ENCODE assay signal across 18 mouse cellular contexts in the genomic region with DNA sequence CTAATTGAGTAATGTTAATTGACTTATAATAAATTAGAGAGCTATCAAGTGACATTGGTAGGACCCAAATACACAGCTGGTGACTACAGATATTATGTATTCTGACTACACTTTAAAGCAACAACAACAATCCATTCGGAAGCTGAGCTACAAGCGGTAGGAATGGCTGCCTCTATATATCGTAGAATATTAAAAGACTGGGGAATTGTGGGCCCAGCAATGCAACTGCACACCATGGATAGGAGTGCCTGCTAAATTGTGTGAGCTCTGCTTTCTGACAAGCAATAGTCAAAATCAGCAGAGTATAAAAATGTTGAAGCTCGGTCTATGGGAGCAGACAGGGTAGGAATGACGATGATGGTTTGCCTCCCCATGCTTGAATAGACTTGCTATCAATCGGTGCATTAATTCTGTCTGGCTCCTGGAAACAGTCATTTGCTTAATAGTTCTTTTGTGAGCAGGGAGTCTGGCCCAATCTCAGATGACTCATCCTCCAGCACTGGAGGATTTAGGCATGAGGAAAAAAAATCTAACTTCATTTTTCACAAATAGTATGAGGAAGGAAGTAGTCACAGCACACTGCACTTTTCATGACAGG.
DNase-seq lines count a peak whose midpoint lies in the region; ATAC-seq and TF ChIP-seq lines count a peak whose summit lies in the region.
"Had no signal": no experiment of that assay in that cellular context is flagged by ENCODE, and none has a peak within 500 bp of the region (broad histone marks: within the 10 kb centered on the region; RNA-seq: fewer than 3 reads in every experiment).

No protein-coding gene starts in this region.

- DNase-seq in embryonic facial prominence, embryonic 14.5 days (ENCODE audit: low spot score) = peak; percentile 12
- DNase-seq in embryonic facial prominence, embryonic 10.5 days (ENCODE audit: low spot score) = no peak
- DNase-seq in midbrain, embryonic 11.5 days (ENCODE audit: low spot score, missing footprints) = no peak
- peak; percentile 86 for DNase-seq in brain, adult 2 months (ENCODE audit: low read depth, low spot score)
- peak; percentile 2 to 3 for DNase-seq in layer of hippocampus, postnatal 36 days
- DNase-seq in left cerebral cortex, postnatal 36 days (ENCODE audit: low spot score in 2 of 2) = no peak
- DNase-seq in heart, adult 2 months = no peak
- DNase-seq: heart, adult 11 months; kidney, postnatal 10 days; thymus, postnatal 14 days had no signal

- no peak overlapping the region for H3K27ac ChIP-seq in embryonic facial prominence, embryonic 14.5 days (replicated peaks; ENCODE audit: low read depth, low read length)
- H3K27ac ChIP-seq in embryonic facial prominence, embryonic 10.5 days (replicated peaks) = no peak overlapping the region
- H3K27ac ChIP-seq in midbrain, embryonic 11.5 days (ENCODE audit: low read depth, low read length) = no peak overlapping the region
- no peak overlapping the region for H3K27ac ChIP-seq in midbrain, embryonic 16.5 days (ENCODE audit: low read length)
- H3K27ac ChIP-seq in heart, adult 2 months = no peak overlapping the region
- H3K27ac ChIP-seq: embryonic facial prominence, embryonic 15.5 days; intestine, embryonic 15.5 days; left cerebral cortex, adult 2 months; limb, embryonic 13.5 days; midbrain, embryonic 12.5 days had no signal

- TF ChIP-seq CTCF in heart, adult 2 months (IDR thresholded peaks at IDR 0.05) = no peak

- H3K4me3 ChIP-seq in embryonic facial prominence, embryonic 14.5 days (ENCODE audit: low read depth, low read length) = no peak overlapping the region
- H3K4me3 ChIP-seq in embryonic facial prominence, embryonic 10.5 days = no peak overlapping the region
- no peak overlapping the region for H3K4me3 ChIP-seq in midbrain, embryonic 11.5 days (ENCODE audit: low read depth, low read length)
- no peak overlapping the region for H3K4me3 ChIP-seq in midbrain, embryonic 16.5 days (ENCODE audit: low read depth, low read length)
- H3K4me3 ChIP-seq in heart, adult 2 months = no peak overlapping the region
- H3K4me3 ChIP-seq: embryonic facial prominence, embryonic 15.5 days; intestine, embryonic 15.5 days; left cerebral cortex, adult 2 months; limb, embryonic 13.5 days; midbrain, embryonic 12.5 days had no signal

- no peak overlapping the region for H3K9ac ChIP-seq in embryonic facial prominence, embryonic 14.5 days (ENCODE audit: low read depth, low read length)
- H3K9ac ChIP-seq in midbrain, embryonic 11.5 days (ENCODE audit: low read length) = no peak overlapping the region
- H3K9ac ChIP-seq in midbrain, embryonic 16.5 days (ENCODE audit: low read depth, low read length) = no peak overlapping the region
- no peak overlapping the region for H3K9ac ChIP-seq in heart, adult 2 months (ENCODE audit: low read depth, low read length)
- H3K9ac ChIP-seq: embryonic facial prominence, embryonic 15.5 days; intestine, embryonic 15.5 days; limb, embryonic 13.5 days; midbrain, embryonic 12.5 days had no signal

- no peaks in the 10 kb centered on the region for H3K27me3 ChIP-seq in embryonic facial prominence, embryonic 14.5 days (replicated peaks; ENCODE audit: control insufficient read depth, insufficient read depth, low read length)
- no peaks in the 10 kb centered on the region for H3K27me3 ChIP-seq in embryonic facial prominence, embryonic 10.5 days (replicated peaks; ENCODE audit: low read depth, poor library complexity, severe bottlenecking)
- H3K27me3 ChIP-seq in midbrain, embryonic 11.5 days (ENCODE audit: control insufficient read depth, insufficient read depth, low read length) = no peaks in the 10 kb centered on the region
- no peaks in the 10 kb centered on the region for H3K27me3 ChIP-seq in midbrain, embryonic 16.5 days (ENCODE audit: control insufficient read depth, insufficient read depth, low read depth, low read length)
- no peaks in the 10 kb centered on the region for H3K27me3 ChIP-seq in heart, adult 2 months (ENCODE audit: control insufficient read depth, insufficient read depth, low read length)
- H3K27me3 ChIP-seq: embryonic facial prominence, embryonic 15.5 days; intestine, embryonic 15.5 days; limb, embryonic 13.5 days; midbrain, embryonic 12.5 days had no signal

- no peaks in the 10 kb centered on the region for H3K9me3 ChIP-seq in embryonic facial prominence, embryonic 14.5 days (ENCODE audit: control insufficient read depth, low read length)
- no peaks in the 10 kb centered on the region for H3K9me3 ChIP-seq in embryonic facial prominence, embryonic 10.5 days
- H3K9me3 ChIP-seq in midbrain, embryonic 11.5 days (ENCODE audit: control insufficient read depth, low read length) = no peaks in the 10 kb centered on the region
- H3K9me3 ChIP-seq in midbrain, embryonic 16.5 days (replicated peaks; ENCODE audit: control insufficient read depth, low read length, poor library complexity, severe bottlenecking) = no peaks in the 10 kb centered on the region
- H3K9me3 ChIP-seq: embryonic facial prominence, embryonic 15.5 days; intestine, embryonic 15.5 days; limb, embryonic 13.5 days; midbrain, embryonic 12.5 days had no signal

- WGBS in embryonic facial prominence, embryonic 14.5 days = 84% methylated on average over 6 of the region's 6 CpGs
- 91% methylated on average over 6 of the region's 6 CpGs for WGBS in embryonic facial prominence, embryonic 10.5 days
- 90% methylated on average over 6 of the region's 6 CpGs for WGBS in midbrain, embryonic 11.5 days
- 82% methylated on average over 6 of the region's 6 CpGs for WGBS in midbrain, embryonic 16.5 days
- 72% methylated on average over 6 of the region's 6 CpGs for WGBS in heart, adult 2 months

- no peaks in the 10 kb centered on the region for H3K4me1 ChIP-seq in embryonic facial prominence, embryonic 14.5 days (ENCODE audit: control insufficient read depth, insufficient read depth, low read length)
- H3K4me1 ChIP-seq in embryonic facial prominence, embryonic 10.5 days = no peaks in the 10 kb centered on the region
- H3K4me1 ChIP-seq in midbrain, embryonic 11.5 days (ENCODE audit: control insufficient read depth, insufficient read depth, low read length) = no peaks in the 10 kb centered on the region
- no peaks in the 10 kb centered on the region for H3K4me1 ChIP-seq in midbrain, embryonic 16.5 days (ENCODE audit: control insufficient read depth, insufficient read depth, low read length)
- H3K4me1 ChIP-seq in heart, adult 2 months (ENCODE audit: control insufficient read depth, insufficient read depth, low read length) = no peaks in the 10 kb centered on the region
- H3K4me1 ChIP-seq: embryonic facial prominence, embryonic 15.5 days; intestine, embryonic 15.5 days; limb, embryonic 13.5 days; midbrain, embryonic 12.5 days had no signal

- ATAC-seq in embryonic facial prominence, embryonic 14.5 days (ENCODE audit: low read depth) = no peak
- ATAC-seq in midbrain, embryonic 11.5 days (ENCODE audit: low FRiP score) = 0 out of 2 replicates have a peak, but pooled peaks have one; percentile 7
- ATAC-seq in midbrain, embryonic 16.5 days = no peak
- ATAC-seq: activated CD4-positive, CD25-positive, alpha-beta regulatory T cell, adult 4 months; CD4-positive, CD25-positive, alpha-beta regulatory T cell, adult 4 months; intestine, embryonic 15.5 days had no signal

- H3K36me3 ChIP-seq in embryonic facial prominence, embryonic 14.5 days (ENCODE audit: control insufficient read depth, insufficient read depth, low read length) = no peaks in the 10 kb centered on the region
- no peaks in the 10 kb centered on the region for H3K36me3 ChIP-seq in embryonic facial prominence, embryonic 10.5 days (replicated peaks)
- no peaks in the 10 kb centered on the region for H3K36me3 ChIP-seq in midbrain, embryonic 11.5 days (ENCODE audit: control insufficient read depth, insufficient read depth, low read length)
- no peaks in the 10 kb centered on the region for H3K36me3 ChIP-seq in midbrain, embryonic 16.5 days (ENCODE audit: control insufficient read depth, insufficient read depth, low read length)
- H3K36me3 ChIP-seq in heart, adult 2 months (ENCODE audit: control insufficient read depth, insufficient read depth, low read length) = no peaks in the 10 kb centered on the region
- H3K36me3 ChIP-seq: embryonic facial prominence, embryonic 15.5 days; intestine, embryonic 15.5 days; limb, embryonic 13.5 days; midbrain, embryonic 12.5 days had no signal

- no peak for TF ChIP-seq POLR2A in heart, adult 2 months (IDR thresholded peaks at IDR 0.05; ENCODE audit: insufficient read depth, low read depth, low read length)

- H3K79me2 ChIP-seq in heart, adult 2 months (replicated peaks; ENCODE audit: control insufficient read depth, insufficient read depth, low read length) = no peaks in the 10 kb centered on the region

- intact Hi-C loops in left cerebral cortex, postnatal 36 days (cut with DNase I) = no loop called here
- intact Hi-C loops in heart, adult 2 months (cut with DNase I) = no loop called here

- TF ChIP-seq EP300 in heart, adult 2 months (IDR thresholded peaks at IDR 0.05; ENCODE audit: insufficient read depth, low read depth, low read length) = no peak

- H3K4me2 ChIP-seq in embryonic facial prominence, embryonic 14.5 days (ENCODE audit: low read depth, low read length) = no peak overlapping the region
- no peak overlapping the region for H3K4me2 ChIP-seq in midbrain, embryonic 11.5 days
- H3K4me2 ChIP-seq in midbrain, embryonic 16.5 days (ENCODE audit: low read length) = no peak overlapping the region
- H3K4me2 ChIP-seq: embryonic facial prominence, embryonic 15.5 days; intestine, embryonic 15.5 days; limb, embryonic 13.5 days; midbrain, embryonic 12.5 days had no signal

Comparison
In these comparisons a context has a peak if more than half of its experiments do, and no peak if none do; other contexts are left out.
1. DNase-seq: peak in embryonic facial prominence, embryonic 14.5 days (single experiment), brain, adult 2 months (single experiment) and layer of hippocampus, postnatal 36 days (2 of 2); none in embryonic facial prominence, embryonic 10.5 days (single experiment), midbrain, embryonic 11.5 days (single experiment), left cerebral cortex, postnatal 36 days (0 of 2) and heart, adult 2 months (0 of 2).